Mouse (Mus musculus): ENCODE measurements around the gene Zc3h10.
"Not testable (repeated sequence)": the region's sequence is repeated elsewhere in the genome, so short reads cannot be mapped to it uniquely, and the experiment has no call there.

Gene Zc3h10

GRCm38 (mm10) chr10:128524111-128524731, 23.4 kb downstream of the Zc3h10 start:
- no peak for DNase-seq (ENCODE audit: low spot score in 2 of 2)

GRCm38 (mm10) chr10:128522351-128522750, 25.2 kb downstream of the Zc3h10 start:
- DNase-seq (ENCODE audit: low spot score in 2 of 2): no peak

GRCm38 (mm10) chr10:128520591-128520990, 27.0 kb downstream of the Zc3h10 start:
- DNase-seq (ENCODE audit: low spot score in 2 of 2): no peak

- peak in 1 of 2 experiments; percentile 49 for DNase-seq (ENCODE audit: low spot score in 2 of 2)
Observed at GRCm38 (mm10) chr10:128518833-128519232, 28.7 kb downstream of the Zc3h10 start.

GRCm38 (mm10) chr10:128516677-128517076, 30.9 kb downstream of the Zc3h10 start:
- no peak for DNase-seq (ENCODE audit: low spot score in 2 of 2)

- DNase-seq (ENCODE audit: low spot score in 2 of 2): no peak
Observed at GRCm38 (mm10) chr10:128516029-128516428, 31.5 kb downstream of the Zc3h10 start.

GRCm38 (mm10) chr10:128515044-128515443, 32.5 kb downstream of the Zc3h10 start:
- DNase-seq (ENCODE audit: low spot score in 2 of 2): no peak

GRCm38 (mm10) chr10:128511761-128512160, 35.8 kb downstream of the Zc3h10 start:
- no peak for DNase-seq (ENCODE audit: low spot score in 2 of 2)

- no peak for DNase-seq (ENCODE audit: low spot score in 2 of 2)
Observed at GRCm38 (mm10) chr10:128511189-128511588, 36.4 kb downstream of the Zc3h10 start.

GRCm38 (mm10) chr10:128510301-128510700, 37.3 kb downstream of the Zc3h10 start:
- no peak for DNase-seq (ENCODE audit: low spot score in 2 of 2)

GRCm38 (mm10) chr10:128509831-128510230, 37.7 kb downstream of the Zc3h10 start:
- DNase-seq (ENCODE audit: low spot score in 2 of 2): no peak

- no peak for DNase-seq (ENCODE audit: low spot score in 2 of 2)
Observed at GRCm38 (mm10) chr10:128509203-128509602, 38.4 kb downstream of the Zc3h10 start.

GRCm38 (mm10) chr10:128508260-128508659, 39.3 kb downstream of the Zc3h10 start:
- no peak for DNase-seq (ENCODE audit: low spot score in 2 of 2)

- DNase-seq (ENCODE audit: low spot score in 2 of 2): no peak
Observed at GRCm38 (mm10) chr10:128505974-128506373, 41.6 kb downstream of the Zc3h10 start.

- DNase-seq (ENCODE audit: low spot score in 2 of 2): not testable (repeated sequence)
Observed at GRCm38 (mm10) chr10:128505371-128505667, 42.3 kb downstream of the Zc3h10 start.

GRCm38 (mm10) chr10:128504641-128505370, 42.8 kb downstream of the Zc3h10 start:
- DNase-seq (ENCODE audit: low spot score in 2 of 2): no peak

GRCm38 (mm10) chr10:128504012-128504411, 43.6 kb downstream of the Zc3h10 start:
- DNase-seq (ENCODE audit: low spot score in 2 of 2): no peak

GRCm38 (mm10) chr10:128503532-128503931, 44.0 kb downstream of the Zc3h10 start:
- DNase-seq (ENCODE audit: low spot score in 2 of 2): no peak

- no peak for DNase-seq (ENCODE audit: low spot score in 2 of 2)
Observed at GRCm38 (mm10) chr10:128502341-128502740, 45.2 kb downstream of the Zc3h10 start.

GRCm38 (mm10) chr10:128499116-128499671, 48.4 kb downstream of the Zc3h10 start:
- no peak for DNase-seq (ENCODE audit: low spot score in 2 of 2)

GRCm38 (mm10) chr10:128498590-128498989, 49.0 kb downstream of the Zc3h10 start, which contains the start of gene Myl6b:
Gene Myl6b, minus strand, starts transcription at chr10:128498685.
- peak; percentile 88 to 93 for DNase-seq (ENCODE audit: low spot score in 2 of 2)

- DNase-seq (ENCODE audit: low spot score in 2 of 2): no peak
Observed at GRCm38 (mm10) chr10:128497134-128497737, 50.3 kb downstream of the Zc3h10 start.
